Mouse (Mus musculus) kidney, adult 2 months (tissue): ENCODE measurements around the gene Prrxl1. TPM values are rescaled to one million over a fixed set of nuclear protein-coding genes. Genes with fewer than 3 reads are reported as not detected.

Source experiments
- DNase-seq: peaks from one replicate; pipeline ENCODE4 v3.0.0; 2021
- H3K27ac ChIP-seq: fragments of 200-500 bp; 2 replicates; pipeline ENCODE4 v1.5.1; 2012; ENCODE audit warnings: low read depth, low read length, control low read depth, inconsistent platforms; ENCODE audit not compliant: insufficient read depth
- H3K27me3 ChIP-seq: fragments of 200-500 bp; replicated peaks from 2 replicates; pipeline ENCODE4 v1.6.1; 2012; ENCODE audit warnings: mild to moderate bottlenecking, moderate library complexity, low read length, inconsistent platforms; ENCODE audit not compliant: control insufficient read depth, insufficient read depth
- H3K36me3 ChIP-seq: fragments of 200-500 bp; 2 replicates; pipeline ENCODE4 v1.6.1; 2012; ENCODE audit warnings: mild to moderate bottlenecking, moderate library complexity, low read length, inconsistent platforms; ENCODE audit not compliant: control insufficient read depth, insufficient read depth
- H3K4me1 ChIP-seq: fragments of 200-500 bp; 2 replicates; pipeline ENCODE4 v1.6.1; 2011; ENCODE audit warnings: low read length; ENCODE audit not compliant: control insufficient read depth, insufficient read depth
- H3K4me3 ChIP-seq: fragments of 200-500 bp; 2 replicates; pipeline ENCODE4 v1.5.1; 2011; ENCODE audit warnings: mild to moderate bottlenecking, low read depth, low read length, control low read depth; ENCODE audit not compliant: insufficient read depth
- CTCF ChIP-seq: fragments of 200-500 bp; conservative IDR thresholded peaks from 2 replicates; pipeline ENCODE4 v1.5.1; 2011; ENCODE audit warnings: low read depth, mild to moderate bottlenecking, control low read depth, low read length, moderate library complexity, mixed read lengths; ENCODE audit not compliant: insufficient read depth, insufficient read length
- POLR2A ChIP-seq: fragments of 200-500 bp; IDR thresholded peaks from one replicate; pipeline ENCODE4 v1.6.1; 2011; ENCODE audit warnings: low read depth, low read length, control low read depth
- WGBS: fragments of 180-500 bp; shearing (Covaris S2); methylation state at CpG from one replicate; pipeline ENCODE4 v1.1.7; 2018; 5-methylcytosine and 5-hydroxymethylcytosine counted together
- polyA plus RNA-seq: library from polyadenylated mRNA; depleted of rRNA; stranded (reverse); fragments of >200 nt; gene quantifications from 2 replicates; pipeline ENCODE4 v1.2.3, GENCODE M21; 2012; rRNA removed

Prrxl1 gene
- polyA plus RNA-seq = not detected in 2 replicates

DNA sequence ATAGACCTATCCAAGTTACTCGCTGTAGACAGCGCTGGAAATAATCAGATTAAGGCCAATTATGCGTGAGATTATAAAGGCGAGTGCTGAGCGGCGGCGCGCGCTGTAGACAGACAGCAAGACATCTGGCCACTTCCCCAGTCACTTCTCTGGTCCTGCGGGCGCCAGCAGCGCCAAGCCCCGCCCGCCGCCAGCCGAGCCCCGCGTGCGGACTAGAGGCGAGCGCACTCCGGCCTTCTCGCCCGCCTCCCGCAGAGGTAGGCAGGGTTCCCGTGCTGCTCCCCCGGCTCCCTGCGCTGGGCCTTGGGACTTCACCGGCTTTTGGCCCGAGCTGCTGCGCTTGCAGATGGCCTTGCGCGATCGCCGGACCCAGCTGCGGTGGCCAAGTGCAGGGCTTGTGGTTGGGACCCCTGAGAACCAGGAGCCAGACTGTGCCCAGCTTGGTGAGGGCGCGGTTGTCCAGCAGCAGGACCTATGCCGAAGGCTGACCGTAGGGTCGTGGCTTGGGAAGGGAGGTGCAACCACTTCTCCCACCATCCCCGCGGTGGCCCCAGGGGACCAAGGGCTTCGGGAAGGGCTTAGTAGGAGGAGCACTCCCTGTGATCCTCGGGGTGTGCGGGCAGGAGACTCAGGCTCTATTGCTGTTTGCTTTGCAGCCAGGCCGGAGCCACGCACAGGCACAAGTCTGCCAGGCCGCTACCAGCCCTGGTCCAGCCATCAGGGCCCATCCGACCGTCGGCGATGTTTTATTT lies at the start of gene Prrxl1:
TSS of gene Prrxl1 (plus strand) at position 118 of the 752 bp plus-strand sequence.
- no peak for TF ChIP-seq POLR2A
- no peak for TF ChIP-seq CTCF
- Histone ChIP-seq H3K4me3 (no peak within 1 kb of the TSS), H3K27ac (no peak within 1 kb of the TSS), H3K4me1 (no peaks in the 10 kb centered on the region), H3K27me3 (peaks cover 8% of the 10 kb centered on the region), H3K36me3 (no peaks in the 10 kb centered on the region)
- 2% methylated on average over 53 of the region's 53 CpGs for WGBS
- peak; percentile 4 for DNase-seq

DNA sequence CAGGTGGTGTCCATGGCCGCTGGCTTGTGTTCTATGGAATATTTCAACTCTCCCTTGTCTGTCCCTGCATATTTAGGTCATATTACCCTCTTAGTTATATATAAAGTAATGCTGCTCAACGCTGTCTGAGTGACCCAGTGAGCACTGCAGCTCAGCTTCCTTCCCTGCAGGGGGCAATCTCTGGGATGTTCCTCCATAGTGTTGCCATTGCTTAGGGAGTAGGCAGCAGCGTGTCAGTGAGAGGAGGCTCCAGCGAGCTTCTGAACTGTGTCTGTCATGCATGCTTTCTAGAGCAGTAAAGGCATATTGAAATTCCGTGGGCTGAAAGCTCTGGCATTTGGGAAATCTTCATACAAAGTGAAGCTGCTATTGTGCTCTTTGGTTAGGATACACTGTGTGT lies 47.4 kb upstream of the Prrxl1 start:
- 68% methylated on average over 5 of the region's 5 CpGs for WGBS
- TF ChIP-seq POLR2A (no peak), CTCF (0 out of 2 replicates have a peak, but pooled peaks have one; percentile 7)
- no peak overlapping the region for H3K27ac ChIP-seq
- no peaks in the 10 kb centered on the region; the same call in 1 of the 2 replicates for H3K36me3 ChIP-seq
- no peaks in the 10 kb centered on the region for H3K4me1 ChIP-seq
- H3K27me3 ChIP-seq = no peaks in the 10 kb centered on the region
- H3K4me3 ChIP-seq = no peak overlapping the region
- DNase-seq = no peak

DNA sequence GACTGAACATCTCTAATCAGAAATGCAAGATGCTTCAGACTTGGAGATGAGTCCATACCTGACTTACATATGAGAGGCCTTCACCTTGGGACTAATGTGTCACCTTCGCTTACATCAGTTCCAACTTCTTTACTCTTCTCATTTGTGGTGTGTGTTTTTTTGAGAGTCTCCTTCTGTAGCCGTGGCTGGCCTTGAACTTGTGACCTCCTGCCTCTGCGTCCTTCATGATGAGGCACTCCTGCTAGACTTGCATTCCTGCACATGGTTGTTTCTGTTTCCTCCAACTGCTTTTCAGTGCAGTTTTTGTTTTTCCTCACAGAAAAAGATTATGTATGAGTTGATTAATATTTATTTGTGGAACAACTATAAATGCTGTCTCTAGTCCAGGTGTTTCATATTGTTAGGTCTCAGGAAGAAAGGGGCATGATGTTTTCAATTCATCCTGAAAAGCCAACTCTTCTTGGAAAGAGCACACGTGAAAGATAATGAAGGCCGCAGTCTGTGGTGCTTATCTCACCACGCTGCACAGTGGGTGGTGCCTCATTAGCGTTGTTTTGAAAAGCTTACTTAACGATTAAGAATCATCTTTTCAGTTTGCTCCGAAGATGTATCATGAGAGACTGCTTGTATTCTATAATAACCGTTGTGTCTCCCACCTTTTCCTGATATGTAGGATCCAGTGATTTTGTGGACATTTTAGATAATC lies 45.9 kb upstream of the Prrxl1 start:
- TF ChIP-seq POLR2A = no peak
- TF ChIP-seq CTCF = no peak
- no peaks in the 10 kb centered on the region for H3K4me1 ChIP-seq
- H3K27ac ChIP-seq = no peak overlapping the region
- H3K36me3 ChIP-seq = peaks cover under 1% of the 10 kb centered on the region
- no peaks in the 10 kb centered on the region for H3K27me3 ChIP-seq
- H3K4me3 ChIP-seq = no peak overlapping the region
- 86% methylated on average over 10 of the region's 10 CpGs for WGBS
- no peak for DNase-seq

DNA sequence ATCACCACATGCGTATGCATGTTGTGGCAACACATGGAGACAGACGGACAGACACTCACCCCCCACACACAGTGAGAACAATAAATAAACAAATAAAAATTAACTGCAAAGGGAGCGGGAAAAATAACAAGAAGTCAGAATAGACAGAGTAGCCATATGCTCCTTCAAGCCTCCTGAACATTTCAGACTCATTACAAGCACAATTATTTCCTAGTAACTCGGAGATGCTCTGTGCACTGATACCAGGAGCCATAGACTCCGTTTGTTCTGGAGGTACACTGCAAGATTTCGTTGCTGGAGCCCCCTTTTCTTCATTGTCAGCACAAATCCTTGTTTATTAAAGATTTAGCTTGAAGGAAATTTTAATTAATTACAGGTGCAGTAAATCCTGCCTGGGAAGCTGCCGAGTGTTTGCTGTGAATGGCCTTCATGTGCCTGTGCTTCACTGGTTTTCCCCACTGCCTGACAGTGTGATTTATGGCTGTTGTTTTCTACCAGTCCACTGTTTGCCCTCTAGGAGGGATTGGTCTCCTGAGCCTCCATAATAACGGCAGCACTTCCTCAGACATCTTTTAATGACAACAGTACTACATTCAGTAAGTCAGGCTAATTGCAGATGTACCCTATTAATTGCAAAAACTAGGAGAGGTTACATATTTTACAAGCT lies 44.2 kb upstream of the Prrxl1 start:
- WGBS = 52% methylated on average over 8 of the region's 8 CpGs
- Histone ChIP-seq H3K27me3 (no peaks in the 10 kb centered on the region), H3K27ac (no peak overlapping the region), H3K4me3 (no peak overlapping the region), H3K4me1 (no peaks in the 10 kb centered on the region), H3K36me3 (peaks cover 1% of the 10 kb centered on the region)
- no peak for DNase-seq
- TF ChIP-seq POLR2A = no peak
- no peak for TF ChIP-seq CTCF

DNA sequence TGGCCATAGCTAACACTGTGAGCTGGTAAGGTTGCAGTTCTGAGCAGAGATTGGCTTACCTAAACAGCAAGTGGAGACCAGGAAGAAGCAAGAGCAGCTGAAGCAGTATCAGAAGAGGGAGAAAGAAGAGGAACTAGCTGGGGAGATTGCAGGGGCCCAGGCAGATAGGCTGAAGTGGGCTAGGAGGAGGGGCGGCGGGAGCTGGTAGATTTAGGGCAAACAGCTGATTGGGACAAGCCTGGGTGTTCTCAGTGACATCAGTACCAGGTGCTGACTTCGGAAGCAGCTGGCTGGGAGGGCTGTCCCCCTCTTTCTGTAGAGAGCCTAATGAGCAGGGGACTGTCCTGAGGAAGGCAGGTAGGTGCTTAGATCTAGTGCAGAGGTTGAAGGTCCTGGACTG lies 37.8 kb upstream of the Prrxl1 start:
- WGBS = 95% methylated on average over 3 of the region's 3 CpGs
- no peak for TF ChIP-seq CTCF
- TF ChIP-seq POLR2A = no peak
- no peak for DNase-seq
- peaks cover 6% of the 10 kb centered on the region for H3K36me3 ChIP-seq
- H3K4me3 ChIP-seq = no peak overlapping the region
- H3K27ac ChIP-seq = no peak overlapping the region
- H3K27me3 ChIP-seq = no peaks in the 10 kb centered on the region
- no peaks in the 10 kb centered on the region for H3K4me1 ChIP-seq

DNA sequence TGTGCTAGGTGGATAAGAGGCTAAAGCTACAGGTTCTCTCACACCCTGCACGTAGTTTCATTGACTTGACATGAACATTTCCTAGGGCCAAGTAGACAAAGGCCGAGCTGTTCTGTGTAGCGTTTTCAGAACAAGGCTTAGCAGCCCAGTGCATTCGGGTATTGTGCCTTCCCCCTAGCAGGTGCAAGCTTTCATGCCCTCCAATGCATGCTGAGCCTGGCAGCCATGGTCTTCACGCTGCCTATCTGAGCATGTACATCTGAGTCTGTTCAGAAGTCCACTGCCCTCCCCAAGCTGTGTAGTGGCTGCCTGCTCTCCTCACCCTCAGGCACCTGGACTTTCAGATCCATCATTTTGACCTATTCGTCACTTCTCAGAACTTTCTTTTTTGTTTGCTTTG lies 35.5 kb upstream of the Prrxl1 start:
- H3K36me3 ChIP-seq = peaks cover 5% of the 10 kb centered on the region
- no peak overlapping the region for H3K27ac ChIP-seq
- TF ChIP-seq POLR2A = no peak
- no peak for TF ChIP-seq CTCF
- no peaks in the 10 kb centered on the region for H3K27me3 ChIP-seq
- no peak overlapping the region for H3K4me3 ChIP-seq
- no peaks in the 10 kb centered on the region for H3K4me1 ChIP-seq
- WGBS = 91% methylated on average over 6 of the region's 6 CpGs
- no peak for DNase-seq

DNA sequence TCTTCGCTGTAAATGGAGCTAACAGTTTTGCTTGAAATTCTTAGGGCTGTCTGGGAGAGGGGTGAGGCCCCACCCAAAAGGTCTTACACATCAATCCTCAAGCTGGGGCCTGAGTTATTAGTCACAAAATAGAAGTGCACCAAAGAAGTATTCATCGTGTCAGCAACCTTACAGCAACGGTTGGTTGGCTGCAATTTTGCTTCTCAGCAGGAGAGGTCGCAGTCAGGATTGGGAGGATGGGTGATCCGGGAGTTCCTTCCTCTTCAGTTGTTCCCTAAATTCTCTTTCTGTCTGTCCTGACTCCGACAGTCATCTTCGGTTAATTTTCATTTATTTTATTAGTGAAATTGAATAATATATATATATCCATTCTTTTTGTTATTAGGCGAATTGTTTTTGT lies 26.7 kb upstream of the Prrxl1 start:
- 65% methylated on average over 8 of the region's 8 CpGs for WGBS
- peaks cover 4% of the 10 kb centered on the region for H3K36me3 ChIP-seq

More for the DNA sequence above, 26.7 kb upstream of the Prrxl1 start:
- no peak for TF ChIP-seq POLR2A
- TF ChIP-seq CTCF = 0 out of 2 replicates have a peak, but pooled peaks have one; percentile 26
- Histone ChIP-seq H3K4me1 (no peaks in the 10 kb centered on the region), H3K27ac (no peak overlapping the region), H3K4me3 (no peak overlapping the region), H3K27me3 (no peaks in the 10 kb centered on the region)
- no peak for DNase-seq
